Mouse (Mus musculus) embryonic facial prominence, embryonic 11.5 days (tissue): Measurements from ENCODE around the gene Ntn1. TPM values are rescaled to one million over a fixed set of nuclear protein-coding genes. Genes with fewer than 3 reads are reported as not detected.

ENCODE experiments used
- ATAC-seq: fragments of 200-750 bp; cut with Nextera tagmentation; replicated peaks from 2 replicates; pipeline ENCODE4 v1.8.0; 2017; ENCODE audit warnings: low read depth; ENCODE audit not compliant: insufficient number of reproducible peaks, low FRiP score, low TSS enrichment
- DNase-seq: peaks from one replicate; pipeline ENCODE4 v3.0.0-alpha.2; 2015; ENCODE audit warnings: low spot score
- H3K27ac ChIP-seq: fragments of 300-500 bp; sonication (generic); replicated peaks from 2 replicates; pipeline ENCODE4 v1.5.1; 2014; ENCODE audit warnings: mild to moderate bottlenecking, low read depth, low read length, control low read depth
- H3K27me3 ChIP-seq: fragments of 300-500 bp; sonication (generic); 2 replicates; pipeline ENCODE4 v1.6.1; 2014; ENCODE audit warnings: mild to moderate bottlenecking, low read length, moderate library complexity, mixed read lengths; ENCODE audit not compliant: control insufficient read depth, insufficient read depth
- H3K36me3 ChIP-seq: fragments of 300-500 bp; sonication (generic); replicated peaks from 2 replicates; pipeline ENCODE4 v1.6.1; 2014; ENCODE audit warnings: low read depth, mild to moderate bottlenecking, low read length, moderate library complexity, mixed read lengths; ENCODE audit not compliant: control insufficient read depth, insufficient read depth
- H3K4me1 ChIP-seq: fragments of 300-500 bp; sonication (generic); 2 replicates; pipeline ENCODE4 v1.6.1; 2014; ENCODE audit warnings: low read length, mixed read lengths; ENCODE audit not compliant: control insufficient read depth, insufficient read depth
- H3K4me2 ChIP-seq: fragments of 300-500 bp; sonication (generic); 2 replicates; pipeline ENCODE4 v1.6.1; 2014; ENCODE audit warnings: low read depth, mild to moderate bottlenecking, control low read depth, low read length, moderate library complexity
- H3K4me3 ChIP-seq: fragments of 300-500 bp; sonication (generic); 2 replicates; pipeline ENCODE4 v1.5.1; 2014; ENCODE audit warnings: low read depth, low read length, control low read depth
- H3K9ac ChIP-seq: fragments of 300-500 bp; sonication (generic); replicated peaks from 2 replicates; pipeline ENCODE4 v1.6.1; 2014; ENCODE audit warnings: mild to moderate bottlenecking, control low read depth, low read length
- H3K9me3 ChIP-seq: fragments of 300-500 bp; sonication (generic); replicated peaks from 2 replicates; pipeline ENCODE4 v1.6.1; 2016; ENCODE audit warnings: mild to moderate bottlenecking, low read length, inconsistent platforms, mixed read lengths; ENCODE audit not compliant: control insufficient read depth
- WGBS: fragments of 180-500 bp; shearing (Covaris S2); extraction: QIAGEN DNeasy Blood & Tissue Kit; methylation state at CpG from one replicate; pipeline ENCODE4 v1.1.7; 2014; 5-methylcytosine and 5-hydroxymethylcytosine counted together
- polyA plus RNA-seq: library from polyadenylated mRNA; unstranded; fragments of >200 nt; fragmentation: Nextera tagmentation; extraction: Ambion mirVana; gene quantifications from 2 replicates; pipeline ENCODE4 v1.2.1, GENCODE M21; 2014

Gene Ntn1
- polyA plus RNA-seq, 1 experiment from 2014 or later = 3.2 TPM

DNA sequence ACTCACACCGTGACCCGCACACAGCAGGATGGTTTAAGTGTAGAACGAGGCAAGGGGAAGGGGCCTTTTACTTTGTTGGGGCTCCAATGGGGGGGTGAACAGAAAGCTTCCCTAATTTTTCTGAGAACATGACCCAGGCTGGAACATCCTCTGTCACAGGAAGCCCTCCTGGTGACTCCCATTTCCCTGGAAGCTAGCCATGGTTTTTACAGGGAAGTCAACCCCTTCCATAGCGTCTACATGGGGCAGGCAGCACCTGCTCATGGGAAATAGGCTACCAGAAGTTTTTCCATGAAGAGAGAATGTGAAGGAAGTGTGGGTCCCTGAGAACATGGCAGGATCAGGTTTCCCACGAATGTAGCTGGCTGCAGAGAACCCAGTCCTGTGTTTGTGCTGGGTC, 136.3 kb downstream of the Ntn1 start:
- H3K9me3 ChIP-seq = no peaks in the 10 kb centered on the region
- H3K27me3 ChIP-seq = no peaks in the 10 kb centered on the region
- no peaks in the 10 kb centered on the region for H3K4me1 ChIP-seq
- H3K27ac ChIP-seq = no peak overlapping the region
- 87% methylated on average over 5 of the region's 5 CpGs for WGBS
- DNase-seq (no peak), ATAC-seq (no peak)
- H3K36me3 ChIP-seq = no peaks in the 10 kb centered on the region
- H3K4me3 ChIP-seq = no peak overlapping the region
- no peak overlapping the region for H3K9ac ChIP-seq
- no peak overlapping the region for H3K4me2 ChIP-seq

DNA sequence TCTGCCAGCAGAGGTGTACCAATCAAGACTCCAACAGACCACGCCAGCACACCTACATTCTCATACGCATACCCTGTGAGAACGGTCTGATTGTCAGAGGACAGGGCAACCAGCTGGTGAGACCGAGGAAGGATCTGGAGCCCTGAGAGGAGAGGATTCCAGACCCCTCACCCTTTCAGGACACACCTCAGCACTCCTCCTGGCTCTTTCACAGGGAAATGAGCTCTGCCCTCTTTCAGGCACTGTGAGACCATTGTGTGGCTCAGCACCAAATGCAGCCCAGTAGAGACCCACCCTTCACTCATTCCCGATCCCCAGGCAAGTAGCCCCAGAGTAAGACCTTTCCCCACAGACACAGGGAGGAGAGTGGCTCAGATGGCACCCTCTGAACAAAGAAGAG, 137.5 kb downstream of the Ntn1 start:
- no peaks in the 10 kb centered on the region for H3K4me1 ChIP-seq
- H3K9me3 ChIP-seq = no peaks in the 10 kb centered on the region
- no peak overlapping the region for H3K4me3 ChIP-seq
- H3K27ac ChIP-seq = no peak overlapping the region
- 85% methylated on average over 5 of the region's 5 CpGs for WGBS
- DNase-seq (no peak), ATAC-seq (no peak)
- H3K4me2 ChIP-seq = no peak overlapping the region
- no peaks in the 10 kb centered on the region for H3K36me3 ChIP-seq
- no peaks in the 10 kb centered on the region for H3K27me3 ChIP-seq
- H3K9ac ChIP-seq = no peak overlapping the region

DNA sequence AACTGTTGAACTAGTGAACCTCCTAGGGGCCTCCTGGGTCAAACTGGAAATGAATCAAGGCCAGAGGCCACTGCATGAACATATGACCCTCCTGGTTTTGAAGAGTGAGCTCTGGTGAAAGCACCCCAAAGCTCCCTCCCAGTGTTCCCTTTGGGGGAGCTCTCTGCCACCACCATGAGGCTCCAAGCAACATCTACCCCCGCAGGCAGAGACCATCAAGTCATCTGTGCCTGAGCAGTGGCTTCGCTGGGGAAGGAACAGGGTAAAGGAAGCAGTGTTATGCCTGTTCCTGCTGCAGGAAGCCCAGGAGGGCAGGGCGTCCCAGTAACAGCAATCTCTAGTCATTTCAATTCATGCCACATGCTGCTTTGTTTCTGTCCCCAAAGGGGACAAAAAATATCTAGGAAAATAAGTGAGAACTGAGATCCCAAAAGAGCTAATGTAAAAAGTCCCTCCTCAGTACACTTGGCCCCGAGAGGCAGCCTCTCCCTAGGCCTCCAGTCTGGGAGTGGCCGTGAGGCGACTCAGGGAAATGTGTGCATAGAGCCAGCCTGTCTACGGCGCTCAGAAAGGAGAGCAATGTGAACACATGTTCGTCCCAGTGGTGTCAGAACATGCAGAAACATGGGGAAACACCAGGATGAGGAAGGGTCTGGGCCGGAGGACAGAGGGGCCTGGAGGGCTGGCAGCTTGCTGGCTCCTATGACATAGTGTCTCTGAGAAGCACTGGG, 139.3 kb downstream of the Ntn1 start:
- 66% methylated on average over 10 of the region's 10 CpGs for WGBS
- 0 out of 2 replicates have a peak, but pooled peaks have one; percentile 29 for ATAC-seq
- H3K4me2 ChIP-seq = no peak overlapping the region
- H3K9me3 ChIP-seq = no peaks in the 10 kb centered on the region
- no peaks in the 10 kb centered on the region for H3K27me3 ChIP-seq
- H3K27ac ChIP-seq = no peak overlapping the region
- H3K4me3 ChIP-seq = no peak overlapping the region
- DNase-seq = no peak
- no peaks in the 10 kb centered on the region for H3K36me3 ChIP-seq
- H3K9ac ChIP-seq = no peak overlapping the region
- no peaks in the 10 kb centered on the region for H3K4me1 ChIP-seq

DNA sequence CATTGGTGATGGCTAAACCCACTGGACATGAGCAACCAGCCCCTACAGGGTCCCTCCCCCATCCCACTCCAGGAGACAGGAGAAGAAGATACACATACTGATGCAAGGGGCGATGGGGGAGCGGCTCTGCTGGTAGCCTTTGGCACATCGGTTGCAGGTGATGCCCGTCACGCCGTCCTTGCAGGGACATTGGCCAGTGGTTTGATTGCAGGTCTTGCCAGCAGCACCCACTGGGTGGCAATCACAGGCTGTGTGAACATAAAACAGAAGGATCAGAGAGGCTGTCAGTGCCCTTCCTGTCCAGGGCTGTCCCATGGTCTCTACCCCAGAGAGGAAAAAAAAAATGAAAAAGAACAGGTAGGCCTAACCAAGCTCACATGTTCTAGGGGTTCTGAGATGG, 140.2 kb downstream of the Ntn1 start:
- no peak overlapping the region for H3K4me2 ChIP-seq
- no peaks in the 10 kb centered on the region for H3K27me3 ChIP-seq
- 98% methylated on average over 6 of the region's 6 CpGs for WGBS
- ATAC-seq = no peak
- H3K9ac ChIP-seq = no peak overlapping the region
- H3K36me3 ChIP-seq = no peaks in the 10 kb centered on the region
- H3K4me3 ChIP-seq = no peak overlapping the region
- H3K27ac ChIP-seq = no peak overlapping the region
- no peaks in the 10 kb centered on the region for H3K4me1 ChIP-seq
- no peaks in the 10 kb centered on the region for H3K9me3 ChIP-seq
- no peak for DNase-seq

DNA sequence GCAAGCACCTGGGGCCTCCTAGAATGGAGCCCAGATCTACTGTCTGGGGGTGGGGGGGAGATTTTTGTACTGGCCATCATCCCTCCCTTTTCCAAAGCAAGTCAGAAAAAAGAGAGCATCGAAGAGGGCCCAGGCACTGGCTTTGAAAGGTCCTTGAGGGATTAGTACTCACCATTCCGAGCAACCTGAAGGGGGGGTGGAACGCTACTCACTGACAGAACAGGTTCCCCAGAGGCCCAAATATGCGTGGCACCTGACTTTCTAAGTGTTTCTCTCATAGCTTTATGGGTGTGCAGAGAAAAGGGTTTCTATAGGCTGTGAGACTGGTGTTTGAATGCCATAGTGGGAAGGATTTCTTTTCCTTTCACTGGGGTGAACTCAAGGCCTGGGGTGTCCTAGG, 142.1 kb downstream of the Ntn1 start:
- Histone ChIP-seq H3K27me3 (no peaks in the 10 kb centered on the region), H3K27ac (no peak overlapping the region), H3K9ac (no peak overlapping the region), H3K4me2 (no peak overlapping the region), H3K36me3 (no peaks in the 10 kb centered on the region), H3K4me1 (no peaks in the 10 kb centered on the region), H3K4me3 (no peak overlapping the region), H3K9me3 (no peaks in the 10 kb centered on the region)
- ATAC-seq (no peak), DNase-seq (no peak)
- WGBS = 67% methylated on average over 4 of the region's 4 CpGs

DNA sequence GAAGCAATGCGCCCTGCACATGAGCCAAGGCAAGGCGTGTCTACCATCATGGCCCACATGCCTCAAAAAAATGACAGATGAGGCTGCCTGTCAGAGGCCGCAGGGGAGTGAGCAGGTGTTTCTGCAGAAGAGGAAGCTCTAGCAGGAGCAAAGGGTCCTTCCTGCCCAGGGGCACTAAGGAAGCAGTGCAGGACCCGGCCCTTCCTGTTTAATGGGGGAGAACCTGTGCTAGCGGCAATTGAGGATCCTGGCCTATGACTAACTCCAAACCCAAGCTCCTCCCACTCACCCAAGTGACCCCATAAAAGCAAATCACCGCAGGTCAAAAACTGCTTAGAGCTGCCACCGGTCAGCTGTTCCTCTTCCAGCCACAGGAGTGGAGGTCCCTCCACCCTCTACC, 147.1 kb downstream of the Ntn1 start:
- ATAC-seq = no peak
- Histone ChIP-seq H3K36me3 (no peaks in the 10 kb centered on the region), H3K4me3 (no peak overlapping the region), H3K27ac (no peak overlapping the region), H3K4me1 (no peaks in the 10 kb centered on the region), H3K9ac (no peak overlapping the region), H3K9me3 (no peaks in the 10 kb centered on the region), H3K4me2 (no peak overlapping the region), H3K27me3 (no peaks in the 10 kb centered on the region)
- WGBS = 82% methylated on average over 7 of the region's 7 CpGs
- no peak for DNase-seq

DNA sequence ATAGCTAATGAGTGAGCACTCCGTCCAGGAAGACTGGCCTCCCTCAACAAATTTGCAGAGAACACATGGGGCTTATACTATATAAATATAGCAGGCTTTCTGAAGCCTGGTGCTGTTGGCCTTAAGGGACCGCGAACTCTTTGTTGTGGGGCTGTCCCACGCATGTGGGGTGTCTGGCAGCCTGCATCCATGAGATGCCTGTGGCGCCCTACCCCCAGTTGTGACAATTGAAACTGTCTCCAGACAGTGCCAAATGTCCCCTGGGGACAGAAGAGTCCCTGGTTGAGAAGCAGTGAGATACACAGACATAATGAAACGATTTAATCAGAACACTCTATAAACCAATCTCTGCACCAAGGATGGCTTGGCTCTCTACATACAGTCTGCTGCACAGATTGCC, 150.5 kb downstream of the Ntn1 start:
- WGBS = 79% methylated on average over 6 of the region's 6 CpGs
- ATAC-seq = no peak
- Histone ChIP-seq H3K27ac (no peak overlapping the region), H3K27me3 (no peaks in the 10 kb centered on the region), H3K4me2 (no peak overlapping the region), H3K9me3 (no peaks in the 10 kb centered on the region), H3K4me3 (no peak overlapping the region), H3K36me3 (no peaks in the 10 kb centered on the region), H3K9ac (no peak overlapping the region), H3K4me1 (no peaks in the 10 kb centered on the region)
- DNase-seq = no peak

DNA sequence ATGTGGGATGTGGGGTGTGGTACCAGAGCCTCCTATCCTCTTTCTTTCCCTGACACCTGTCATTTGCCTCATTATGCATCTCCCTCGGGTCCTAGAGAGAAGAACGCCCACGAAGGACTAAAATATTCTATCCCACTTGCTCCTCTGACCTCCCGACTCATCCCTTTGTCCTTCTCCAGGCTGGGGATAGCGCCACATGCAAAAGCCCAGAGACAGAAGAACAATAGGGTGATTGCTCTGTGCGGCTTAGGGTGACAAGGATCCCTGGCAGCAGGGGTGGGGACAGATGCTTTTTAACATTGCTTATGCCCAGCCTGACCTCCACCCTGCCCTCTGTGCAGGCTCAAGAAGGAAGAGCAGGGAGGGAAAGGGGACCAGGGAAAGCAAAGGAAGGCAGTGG, 152.7 kb downstream of the Ntn1 start:
- Histone ChIP-seq H3K27ac (no peak overlapping the region), H3K27me3 (no peaks in the 10 kb centered on the region), H3K4me3 (no peak overlapping the region), H3K4me1 (no peaks in the 10 kb centered on the region), H3K36me3 (no peaks in the 10 kb centered on the region), H3K4me2 (no peak overlapping the region), H3K9me3 (no peaks in the 10 kb centered on the region), H3K9ac (no peak overlapping the region)
- no peak for ATAC-seq
- DNase-seq = no peak
- WGBS = 22% methylated on average over 6 of the region's 6 CpGs
